Mouse (Mus musculus): ENCODE data around the gene Castor2. TPM values are rescaled to one million over a fixed set of nuclear protein-coding genes. Genes with fewer than 3 reads are reported as not detected.

The Castor2 gene
- total and polyA plus RNA-seq, 3 experiments, result 14.2 to 21.1 (median 20.7) TPM

- peak; percentile 70 to 84 for DNase-seq
- H3K4me1 ChIP-seq (ENCODE audit: control insufficient read depth, insufficient read depth, low read length), result no peaks in the 10 kb centered on the region
- H3K27me3 ChIP-seq (ENCODE audit: control insufficient read depth, insufficient read depth, low read length), result no peaks in the 10 kb centered on the region
- H3K4me3 ChIP-seq, result no peak overlapping the region
- H3K27ac ChIP-seq, result no peak overlapping the region
- no peaks in the 10 kb centered on the region for H3K36me3 ChIP-seq (ENCODE audit: control insufficient read depth, insufficient read depth, low read length)
- no peaks in the 10 kb centered on the region for H3K79me2 ChIP-seq (replicated peaks; ENCODE audit: control insufficient read depth, insufficient read depth, low read length)
- intact Hi-C loops (cut with DNase I), result loop anchor here (10.0 kb wide), 1 partner anchor 259 kb away; no protein-coding TSS in a partner anchor
- TF ChIP-seq EP300 (IDR thresholded peaks at IDR 0.05; ENCODE audit: insufficient read depth, low read depth, low read length) (peak; percentile 59; the same call in 1 of the 2 replicates), POLR2A (IDR thresholded peaks at IDR 0.05; ENCODE audit: insufficient read depth, low read depth, low read length) (no peak), CTCF (IDR thresholded peaks at IDR 0.05) (peak; percentile 83)
- no peak overlapping the region for H3K9ac ChIP-seq (ENCODE audit: low read depth, low read length)
- 41% methylated on average over 15 of the region's 15 CpGs for WGBS
Observed at GRCm38 (mm10) chr5:134063362-134064064, 36.0 kb upstream of the Castor2 start.

GRCm38 (mm10) chr5:134066261-134066660, 33.2 kb upstream of the Castor2 start:
- Histone ChIP-seq H3K27me3 (ENCODE audit: control insufficient read depth, insufficient read depth, low read length) (no peaks in the 10 kb centered on the region), H3K4me1 (ENCODE audit: control insufficient read depth, insufficient read depth, low read length) (no peaks in the 10 kb centered on the region), H3K4me3 (no peak overlapping the region), H3K36me3 (ENCODE audit: control insufficient read depth, insufficient read depth, low read length) (no peaks in the 10 kb centered on the region), H3K27ac (no peak overlapping the region), H3K9ac (ENCODE audit: low read depth, low read length) (no peak overlapping the region), H3K79me2 (replicated peaks; ENCODE audit: control insufficient read depth, insufficient read depth, low read length) (no peaks in the 10 kb centered on the region)
- intact Hi-C loops (cut with DNase I), result loop anchor here (10.0 kb wide), 1 partner anchor 261 kb away; no protein-coding TSS in a partner anchor
- DNase-seq, result no peak
- TF ChIP-seq EP300 (IDR thresholded peaks at IDR 0.05; ENCODE audit: insufficient read depth, low read depth, low read length) (no peak), CTCF (IDR thresholded peaks at IDR 0.05) (no peak), POLR2A (IDR thresholded peaks at IDR 0.05; ENCODE audit: insufficient read depth, low read depth, low read length) (no peak)
- 44% methylated on average over 3 of the region's 3 CpGs for WGBS

GRCm38 (mm10) chr5:134067924-134068323, 31.6 kb upstream of the Castor2 start:
- TF ChIP-seq EP300 (IDR thresholded peaks at IDR 0.05; ENCODE audit: insufficient read depth, low read depth, low read length) (no peak), CTCF (IDR thresholded peaks at IDR 0.05) (peak; percentile 72), POLR2A (IDR thresholded peaks at IDR 0.05; ENCODE audit: insufficient read depth, low read depth, low read length) (no peak)
- no peak overlapping the region for H3K27ac ChIP-seq
- no peaks in the 10 kb centered on the region for H3K27me3 ChIP-seq (ENCODE audit: control insufficient read depth, insufficient read depth, low read length)
- intact Hi-C loops (cut with DNase I), result loop anchor here (10.0 kb wide), 1 partner anchor 263 kb away; no protein-coding TSS in a partner anchor
- H3K79me2 ChIP-seq (replicated peaks; ENCODE audit: control insufficient read depth, insufficient read depth, low read length), result no peaks in the 10 kb centered on the region
- no peaks in the 10 kb centered on the region for H3K36me3 ChIP-seq (ENCODE audit: control insufficient read depth, insufficient read depth, low read length)
- no peaks in the 10 kb centered on the region for H3K4me1 ChIP-seq (ENCODE audit: control insufficient read depth, insufficient read depth, low read length)
- H3K9ac ChIP-seq (ENCODE audit: low read depth, low read length), result no peak overlapping the region
- no peak for DNase-seq
- WGBS, result 13% methylated on average over 1 of the region's 1 CpGs
- H3K4me3 ChIP-seq, result no peak overlapping the region

- H3K27me3 ChIP-seq (ENCODE audit: control insufficient read depth, insufficient read depth, low read length), result no peaks in the 10 kb centered on the region
- intact Hi-C loops (cut with DNase I), result no loop called here
- H3K4me1 ChIP-seq (ENCODE audit: control insufficient read depth, insufficient read depth, low read length), result no peaks in the 10 kb centered on the region
- no peak overlapping the region for H3K9ac ChIP-seq (ENCODE audit: low read depth, low read length)
- no peak for TF ChIP-seq EP300 (IDR thresholded peaks at IDR 0.05; ENCODE audit: insufficient read depth, low read depth, low read length)
- TF ChIP-seq POLR2A (IDR thresholded peaks at IDR 0.05; ENCODE audit: insufficient read depth, low read depth, low read length), result no peak
- TF ChIP-seq CTCF (IDR thresholded peaks at IDR 0.05), result no peak
- H3K79me2 ChIP-seq (replicated peaks; ENCODE audit: control insufficient read depth, insufficient read depth, low read length), result no peaks in the 10 kb centered on the region
- no peak overlapping the region for H3K27ac ChIP-seq
- 67% methylated on average over 17 of the region's 17 CpGs for WGBS
- no peak overlapping the region for H3K4me3 ChIP-seq
- DNase-seq, result no peak
- H3K36me3 ChIP-seq (ENCODE audit: control insufficient read depth, insufficient read depth, low read length), result no peaks in the 10 kb centered on the region
Observed at GRCm38 (mm10) chr5:134073512-134074041, 25.9 kb upstream of the Castor2 start.

GRCm38 (mm10) chr5:134074368-134074767, 25.1 kb upstream of the Castor2 start:
- Histone ChIP-seq H3K4me1 (ENCODE audit: control insufficient read depth, insufficient read depth, low read length) (no peaks in the 10 kb centered on the region), H3K9ac (ENCODE audit: low read depth, low read length) (no peak overlapping the region), H3K4me3 (no peak overlapping the region), H3K79me2 (replicated peaks; ENCODE audit: control insufficient read depth, insufficient read depth, low read length) (no peaks in the 10 kb centered on the region), H3K36me3 (ENCODE audit: control insufficient read depth, insufficient read depth, low read length) (no peaks in the 10 kb centered on the region), H3K27ac (no peak overlapping the region), H3K27me3 (ENCODE audit: control insufficient read depth, insufficient read depth, low read length) (no peaks in the 10 kb centered on the region)
- peak; percentile 35 for TF ChIP-seq CTCF (IDR thresholded peaks at IDR 0.05)
- no peak for TF ChIP-seq POLR2A (IDR thresholded peaks at IDR 0.05; ENCODE audit: insufficient read depth, low read depth, low read length)
- intact Hi-C loops (cut with DNase I), result no loop called here
- no peak for DNase-seq

GRCm38 (mm10) chr5:134076175-134076574, 23.3 kb upstream of the Castor2 start:
- H3K27me3 ChIP-seq (ENCODE audit: control insufficient read depth, insufficient read depth, low read length), result no peaks in the 10 kb centered on the region
- no peak for DNase-seq
- no peak overlapping the region for H3K4me3 ChIP-seq
- H3K27ac ChIP-seq, result no peak overlapping the region
- no peak overlapping the region for H3K9ac ChIP-seq (ENCODE audit: low read depth, low read length)
- WGBS, result 89% methylated on average over 11 of the region's 11 CpGs
- intact Hi-C loops (cut with DNase I), result no loop called here
- no peaks in the 10 kb centered on the region for H3K36me3 ChIP-seq (ENCODE audit: control insufficient read depth, insufficient read depth, low read length)
- no peaks in the 10 kb centered on the region; the same call in 1 of the 2 replicates for H3K4me1 ChIP-seq (ENCODE audit: control insufficient read depth, insufficient read depth, low read length)
- TF ChIP-seq POLR2A (IDR thresholded peaks at IDR 0.05; ENCODE audit: insufficient read depth, low read depth, low read length), result no peak
- TF ChIP-seq CTCF (IDR thresholded peaks at IDR 0.05), result no peak
- no peak for TF ChIP-seq EP300 (IDR thresholded peaks at IDR 0.05; ENCODE audit: insufficient read depth, low read depth, low read length)
- H3K79me2 ChIP-seq (replicated peaks; ENCODE audit: control insufficient read depth, insufficient read depth, low read length), result no peaks in the 10 kb centered on the region

Measured in heart, adult 2 months (tissue).